ENCODE assay signal across 25 mouse cellular contexts in the genomic region with DNA sequence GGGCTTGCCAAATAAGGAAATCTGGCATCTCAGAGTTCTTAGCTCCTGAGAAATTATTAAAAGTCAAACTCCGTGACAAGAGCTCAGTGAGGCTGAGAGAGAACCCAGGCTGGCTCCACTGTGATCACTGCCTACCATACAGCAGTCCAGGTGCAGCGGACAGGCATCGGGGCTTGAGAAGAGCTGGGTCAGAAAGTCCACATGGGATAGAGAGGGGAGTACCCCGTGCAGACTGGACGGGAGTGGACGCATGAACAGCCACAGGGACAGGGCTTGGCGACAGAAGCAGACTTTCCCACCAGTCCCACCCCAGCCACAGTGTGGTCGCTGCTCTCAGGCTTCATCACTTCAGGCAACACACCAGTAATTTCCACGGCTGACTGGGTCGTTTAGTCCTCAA.
DNase-seq lines count a peak whose midpoint lies in the region; ATAC-seq and TF ChIP-seq lines count a peak whose summit lies in the region.
"Had no signal": no experiment of that assay in that cellular context is flagged by ENCODE, and none has a peak within 500 bp of the region (broad histone marks: within the 10 kb centered on the region; RNA-seq: fewer than 3 reads in every experiment).

No protein-coding gene starts in this region.

- ATAC-seq in kidney, embryonic 14.5 days (ENCODE audit: low FRiP score, low TSS enrichment) = peak; percentile 96
- ATAC-seq in Patski = peak; percentile 69
- ATAC-seq in kidney, postnatal 0 days (replicated peaks; ENCODE audit: low FRiP score, low read depth) = peak; percentile 80; the same call in 1 of the 2 replicates
- ATAC-seq: activated CD4-positive, CD25-positive, alpha-beta regulatory T cell, adult 4 months; forebrain, postnatal 0 days; midbrain, embryonic 15.5 days had no signal

- no peaks in the 10 kb centered on the region for H3K9me3 ChIP-seq in kidney, embryonic 14.5 days (ENCODE audit: control insufficient read depth, low read length)
- no peaks in the 10 kb centered on the region for H3K9me3 ChIP-seq in kidney, postnatal 0 days (replicated peaks; ENCODE audit: low read length)
- H3K9me3 ChIP-seq: embryonic facial prominence, embryonic 12.5 days; heart, embryonic 10.5 days; hindbrain, embryonic 15.5 days; limb, embryonic 12.5 days; liver, embryonic 13.5 days; midbrain, embryonic 15.5 days; neural tube, embryonic 12.5 days had no signal

- peaks cover 11% of the 10 kb centered on the region; the same call in 1 of the 2 replicates for H3K4me1 ChIP-seq in kidney, embryonic 14.5 days (ENCODE audit: control insufficient read depth, insufficient read depth, low read length)
- H3K4me1 ChIP-seq in kidney, postnatal 0 days (replicated peaks; ENCODE audit: insufficient read depth, low read length) = peaks cover 9% of the 10 kb centered on the region; the same call in 1 of the 2 replicates
- H3K4me1 ChIP-seq in small intestine, adult 2 months (ENCODE audit: control insufficient read depth, insufficient read depth, insufficient read length, low read length) = 0 out of 2 replicates have a peak, but pooled peaks cover 2% of the 10 kb centered on the region
- H3K4me1 ChIP-seq: hindbrain, embryonic 15.5 days; limb, embryonic 12.5 days; liver, embryonic 13.5 days; midbrain, embryonic 15.5 days; neural tube, embryonic 12.5 days had no signal

- POLR2A ChIA-PET in Patski (lab: Charles Lee) = no interaction called here

- H3K4me2 ChIP-seq in kidney, embryonic 14.5 days (replicated peaks; ENCODE audit: low read depth, low read length) = no peak overlapping the region; the same call in 1 of the 2 replicates
- H3K4me2 ChIP-seq in kidney, postnatal 0 days (ENCODE audit: low read length) = peak overlapping the region; percentile 34
- H3K4me2 ChIP-seq: embryonic facial prominence, embryonic 12.5 days; hindbrain, embryonic 15.5 days; limb, embryonic 12.5 days; liver, embryonic 13.5 days; midbrain, embryonic 15.5 days; neural tube, embryonic 12.5 days had no signal

- CTCF ChIA-PET in Patski (lab: Charles Lee) = interaction anchor here (0.6 to 1.7 kb wide), 2 partner anchors 13 to 440 kb away, joined by 3 to 6 read pairs; no protein-coding TSS in a partner anchor

- in situ Hi-C loops in Patski (cut with MboI; ENCODE audit: low pct_unique_long_range_greater_than_20kb) = no loop called here

- no peaks in the 10 kb centered on the region for H3K36me3 ChIP-seq in kidney, embryonic 14.5 days (ENCODE audit: control insufficient read depth, insufficient read depth, low read length)
- no peaks in the 10 kb centered on the region for H3K36me3 ChIP-seq in kidney, postnatal 0 days (ENCODE audit: insufficient read depth, low read length)
- no peaks in the 10 kb centered on the region for H3K36me3 ChIP-seq in small intestine, adult 2 months (ENCODE audit: control insufficient read depth, insufficient read depth, low read length)
- H3K36me3 ChIP-seq: embryonic facial prominence, embryonic 12.5 days; heart, embryonic 10.5 days; hindbrain, embryonic 15.5 days; limb, embryonic 12.5 days; liver, embryonic 13.5 days; midbrain, embryonic 15.5 days; neural tube, embryonic 12.5 days had no signal

- H3K27ac ChIP-seq in kidney, embryonic 14.5 days (ENCODE audit: low read depth, low read length) = peak overlapping the region; percentile 85
- H3K27ac ChIP-seq in kidney, postnatal 0 days = peak overlapping the region; percentile 72
- H3K27ac ChIP-seq in small intestine, adult 2 months (ENCODE audit: insufficient read depth, low read depth, low read length) = peak overlapping the region; percentile 29; the same call in 1 of the 2 replicates
- H3K27ac ChIP-seq: embryonic facial prominence, embryonic 12.5 days; heart, embryonic 10.5 days; hindbrain, embryonic 15.5 days; limb, embryonic 12.5 days; liver, embryonic 13.5 days; midbrain, embryonic 15.5 days; neural tube, embryonic 12.5 days had no signal

- no peak for TF ChIP-seq CTCF in Patski (IDR thresholded peaks at IDR 0.05)
- no peak for TF ChIP-seq CTCF in kidney, postnatal 0 days (IDR thresholded peaks at IDR 0.05; ENCODE audit: low read depth)
- no peak for TF ChIP-seq CTCF in small intestine, adult 2 months (IDR thresholded peaks at IDR 0.05; ENCODE audit: extremely low read depth, insufficient read length, insufficient replicate concordance, low read depth, low read length)

- H3K4me3 ChIP-seq in kidney, embryonic 14.5 days (ENCODE audit: low read length) = no peak overlapping the region
- H3K4me3 ChIP-seq in kidney, postnatal 0 days (replicated peaks; ENCODE audit: low read depth, low read length) = no peak overlapping the region
- no peak overlapping the region for H3K4me3 ChIP-seq in small intestine, adult 2 months (ENCODE audit: low read depth, low read length)
- H3K4me3 ChIP-seq: embryonic facial prominence, embryonic 12.5 days; heart, embryonic 10.5 days; hindbrain, embryonic 15.5 days; limb, embryonic 12.5 days; liver, embryonic 13.5 days; midbrain, embryonic 15.5 days; neural tube, embryonic 12.5 days had no signal

- no peak for TF ChIP-seq POLR2A in small intestine, adult 2 months (IDR thresholded peaks at IDR 0.05; ENCODE audit: low read depth, low read length)

- H3K9ac ChIP-seq in kidney, embryonic 14.5 days (ENCODE audit: low read depth, low read length) = no peak overlapping the region
- H3K9ac ChIP-seq in kidney, postnatal 0 days (ENCODE audit: low read depth, low read length) = no peak overlapping the region
- H3K9ac ChIP-seq: embryonic facial prominence, embryonic 12.5 days; forebrain, postnatal 0 days; hindbrain, embryonic 15.5 days; limb, embryonic 12.5 days; liver, embryonic 13.5 days; midbrain, embryonic 15.5 days; neural tube, embryonic 12.5 days had no signal

- DNase-seq in kidney, adult 9 months = no peak
- DNase-seq in Patski (ENCODE audit: low read depth, low spot score) = peak; percentile 17
- DNase-seq in kidney, postnatal 0 days (ENCODE audit: low spot score) = peak; percentile 67
- no peak for DNase-seq in cerebellum, postnatal 10 days
- no peak for DNase-seq in spleen, adult 12 weeks (ENCODE audit: low spot score)
- DNase-seq: adrenal gland, adult 8-10 months; cerebellum, adult 18-20 months; cerebellum, postnatal 25 days; forebrain, postnatal 0 days; heart, postnatal 4 days; liver, embryonic 13.5 days; lung, adult 2 months; lung, postnatal 4 days; right cerebral cortex, adult 18-20 months; right cerebral cortex, postnatal 4 days; thymus, postnatal 14 days had no signal

- WGBS in kidney, embryonic 14.5 days = 24% methylated on average over 10 of the region's 10 CpGs
- WGBS in kidney, postnatal 0 days = 31% methylated on average over 10 of the region's 10 CpGs
- WGBS in small intestine, adult 2 months = 77% methylated on average over 10 of the region's 10 CpGs

- no peaks in the 10 kb centered on the region for H3K27me3 ChIP-seq in kidney, embryonic 14.5 days (ENCODE audit: control insufficient read depth, insufficient read depth, low read length)
- H3K27me3 ChIP-seq in Patski = no peaks in the 10 kb centered on the region
- H3K27me3 ChIP-seq in kidney, postnatal 0 days (ENCODE audit: insufficient read depth, low read length) = no peaks in the 10 kb centered on the region
- H3K27me3 ChIP-seq in small intestine, adult 2 months (ENCODE audit: control insufficient read depth, insufficient read depth, low read length) = no peaks in the 10 kb centered on the region
- H3K27me3 ChIP-seq: embryonic facial prominence, embryonic 12.5 days; hindbrain, embryonic 15.5 days; limb, embryonic 12.5 days; liver, embryonic 13.5 days; midbrain, embryonic 15.5 days; neural tube, embryonic 12.5 days had no signal

Comparison
In these comparisons a context has a peak if more than half of its experiments do, and no peak if none do; other contexts are left out.
1. DNase-seq: peak in Patski (single experiment) and kidney, postnatal 0 days (single experiment); none in kidney, adult 9 months (single experiment), cerebellum, postnatal 10 days (0 of 2) and spleen, adult 12 weeks (single experiment).
2. H3K27ac ChIP-seq: peak in every context shown above with its lines; median percentile 85 in kidney, embryonic 14.5 days; 72 in kidney, postnatal 0 days; 29 in small intestine, adult 2 months.
3. Peak in every context shown above with its lines, with median percentiles within 50 percentile points of each other: ATAC-seq.